ENCODE assay signal across 9 mouse cellular contexts in genomic region chr13:63260753-63261631, GRCm38 (mm10).
DNase-seq lines count a peak whose midpoint lies in the region; ATAC-seq and TF ChIP-seq lines count a peak whose summit lies in the region.
"Had no signal": no experiment of that assay in that cellular context is flagged by ENCODE, and none has a peak within 500 bp of the region (broad histone marks: within the 10 kb centered on the region; RNA-seq: fewer than 3 reads in every experiment).

No protein-coding gene starts in this region.

- H3K9ac ChIP-seq in heart, embryonic 11.5 days (ENCODE audit: low read depth, low read length) = peak overlapping the region; percentile 24; the same call in 1 of the 2 replicates
- peak overlapping the region; percentile 20; the same call in 1 of the 2 replicates for H3K9ac ChIP-seq in heart, embryonic 15.5 days
- no peak overlapping the region for H3K9ac ChIP-seq in limb, embryonic 14.5 days (ENCODE audit: low read depth, low read length, severe bottlenecking)

- H3K27ac ChIP-seq in heart, embryonic 11.5 days (ENCODE audit: low read depth, low read length) = peak overlapping the region; percentile 85
- H3K27ac ChIP-seq in heart, embryonic 15.5 days = peak overlapping the region; percentile 91
- peak overlapping the region; percentile 52 for H3K27ac ChIP-seq in limb, embryonic 14.5 days (replicated peaks; ENCODE audit: low read depth, low read length)

- H3K36me3 ChIP-seq in heart, embryonic 11.5 days (ENCODE audit: control insufficient read depth, insufficient read depth, low read length) = peaks cover 3% of the 10 kb centered on the region
- peaks cover 14% of the 10 kb centered on the region for H3K36me3 ChIP-seq in heart, embryonic 15.5 days
- H3K36me3 ChIP-seq in limb, embryonic 14.5 days (ENCODE audit: control insufficient read depth, insufficient read depth, low read length) = peaks cover 57% of the 10 kb centered on the region

- H3K4me1 ChIP-seq in heart, embryonic 11.5 days (ENCODE audit: control insufficient read depth, insufficient read depth, low read length) = peaks cover 53% of the 10 kb centered on the region
- peaks cover 52% of the 10 kb centered on the region for H3K4me1 ChIP-seq in heart, embryonic 15.5 days (replicated peaks)
- H3K4me1 ChIP-seq in limb, embryonic 14.5 days (ENCODE audit: control insufficient read depth, insufficient read depth, low read length) = peaks cover 56% of the 10 kb centered on the region

- no peak for ATAC-seq in heart, embryonic 11.5 days (replicated peaks; ENCODE audit: insufficient number of reproducible peaks, low FRiP score, low TSS enrichment)
- peak; percentile 61 for ATAC-seq in heart, embryonic 15.5 days (replicated peaks; ENCODE audit: insufficient number of reproducible peaks, insufficient read depth, low FRiP score, low read depth)
- ATAC-seq in limb, embryonic 14.5 days (ENCODE audit: low FRiP score, low read depth) = no peak
- ATAC-seq: Patski had no signal

- peak overlapping the region; percentile 7; the same call in 1 of the 2 replicates for H3K4me2 ChIP-seq in heart, embryonic 11.5 days
- H3K4me2 ChIP-seq in heart, embryonic 15.5 days = peak overlapping the region; percentile 43
- peak overlapping the region; percentile 10 for H3K4me2 ChIP-seq in limb, embryonic 14.5 days (replicated peaks; ENCODE audit: low read depth, low read length, severe bottlenecking)

- DNase-seq in heart, postnatal 4 days = no peak
- peak; percentile 83 for DNase-seq in brain, embryonic 14.5 days (ENCODE audit: low read depth)
- DNase-seq in limb, embryonic 14.5 days (ENCODE audit: low spot score) = no peak
- DNase-seq in thymus, postnatal 0 days (ENCODE audit: low spot score) = peak; percentile 89
- no peak for DNase-seq in urinary bladder, postnatal 36 days (ENCODE audit: low spot score in 2 of 2)
- DNase-seq in left cerebral cortex, adult 9 months (ENCODE audit: low spot score in 2 of 2) = no peak

- TF ChIP-seq POLR2A in brain, embryonic 14.5 days (IDR thresholded peaks at IDR 0.05; ENCODE audit: borderline replicate concordance, extremely low read depth, insufficient read depth, insufficient read length, poor library complexity, severe bottlenecking) = no peak
- TF ChIP-seq POLR2A in limb, embryonic 14.5 days (IDR thresholded peaks at IDR 0.05; ENCODE audit: borderline replicate concordance, extremely low read depth, insufficient read depth, insufficient read length) = no peak

- no peak overlapping the region for H3K4me3 ChIP-seq in heart, embryonic 11.5 days (ENCODE audit: low read depth, low read length)
- H3K4me3 ChIP-seq in heart, embryonic 15.5 days = no peak overlapping the region
- no peak overlapping the region for H3K4me3 ChIP-seq in limb, embryonic 14.5 days (replicated peaks; ENCODE audit: low read length)

- no peaks in the 10 kb centered on the region for H3K9me3 ChIP-seq in heart, embryonic 11.5 days (replicated peaks; ENCODE audit: control insufficient read depth, low read length)
- H3K9me3 ChIP-seq in heart, embryonic 15.5 days (replicated peaks) = no peaks in the 10 kb centered on the region
- H3K9me3 ChIP-seq in limb, embryonic 14.5 days (ENCODE audit: control insufficient read depth, low read length) = no peaks in the 10 kb centered on the region; the same call in 1 of the 2 replicates

- 52% methylated on average over 18 of the region's 18 CpGs for WGBS in heart, embryonic 11.5 days (ENCODE audit: insufficient replicate concordance)
- 30% methylated on average over 18 of the region's 18 CpGs for WGBS in heart, embryonic 15.5 days
- WGBS in limb, embryonic 14.5 days = 54% methylated on average over 18 of the region's 18 CpGs

- TF ChIP-seq CTCF in brain, embryonic 14.5 days (IDR thresholded peaks at IDR 0.05; ENCODE audit: borderline replicate concordance, extremely low read depth, insufficient read depth, insufficient read length) = no peak

- H3K27me3 ChIP-seq in heart, embryonic 11.5 days (ENCODE audit: control insufficient read depth, insufficient read depth, low read length) = no peaks in the 10 kb centered on the region
- no peaks in the 10 kb centered on the region for H3K27me3 ChIP-seq in heart, embryonic 15.5 days
- H3K27me3 ChIP-seq in limb, embryonic 14.5 days (ENCODE audit: control insufficient read depth, insufficient read depth, low read length) = no peaks in the 10 kb centered on the region
- H3K27me3 ChIP-seq: Patski had no signal

Comparison
In these comparisons a context has a peak if more than half of its experiments do, and no peak if none do; other contexts are left out.
1. DNase-seq: peak in brain, embryonic 14.5 days (single experiment) and thymus, postnatal 0 days (single experiment); none in heart, postnatal 4 days (single experiment), limb, embryonic 14.5 days (single experiment), urinary bladder, postnatal 36 days (0 of 2) and left cerebral cortex, adult 9 months (0 of 2).
2. Peak in every context shown above with its lines, with median percentiles within 50 percentile points of each other: H3K27ac ChIP-seq and H3K4me2 ChIP-seq.